Mouse (Mus musculus): ENCODE measurements around the gene Gabbr1. TPM values are rescaled to one million over a fixed set of nuclear protein-coding genes. Genes with fewer than 3 reads are reported as not detected.
A peak's percentile ranks its signal among the peaks of the same experiment; 100 is the strongest.

Gene Gabbr1
- total RNA-seq, 1 experiment from 2014 or later, result 1.3 TPM

DNA sequence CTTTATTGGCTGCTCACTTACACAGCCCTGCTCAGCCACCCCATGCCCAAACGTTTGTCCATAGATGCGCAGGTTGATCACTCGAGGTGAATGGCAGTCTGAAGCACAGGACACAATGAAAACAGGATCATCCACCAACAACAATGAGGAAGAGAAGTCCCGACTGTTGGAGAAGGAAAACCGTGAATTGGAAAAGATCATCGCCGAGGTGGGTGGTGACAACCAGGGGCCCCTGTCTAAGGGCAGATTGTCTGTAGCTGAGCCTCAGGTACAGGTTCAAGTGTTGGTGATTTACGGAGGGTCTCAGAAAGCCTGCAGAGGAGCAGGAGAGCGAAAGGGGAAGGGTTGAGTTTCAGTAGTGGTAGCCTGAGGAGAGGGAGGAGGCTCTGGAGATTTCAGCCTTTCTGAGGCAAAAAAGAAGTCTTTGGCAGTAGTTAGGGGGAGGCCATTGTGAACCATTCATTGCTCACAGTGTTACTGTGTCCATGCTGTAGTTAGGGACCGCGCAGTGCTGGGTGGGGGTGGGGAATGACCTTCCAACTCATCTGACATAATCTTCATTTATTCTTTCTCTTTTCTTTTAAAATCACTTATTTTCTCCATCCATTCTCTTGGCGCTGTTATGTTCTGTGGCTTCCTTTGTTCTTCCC lies 26.4 kb downstream of the Gabbr1 start:
- ATAC-seq (replicated peaks; ENCODE audit: low read depth, poor library complexity, severe bottlenecking), result no peak

DNA sequence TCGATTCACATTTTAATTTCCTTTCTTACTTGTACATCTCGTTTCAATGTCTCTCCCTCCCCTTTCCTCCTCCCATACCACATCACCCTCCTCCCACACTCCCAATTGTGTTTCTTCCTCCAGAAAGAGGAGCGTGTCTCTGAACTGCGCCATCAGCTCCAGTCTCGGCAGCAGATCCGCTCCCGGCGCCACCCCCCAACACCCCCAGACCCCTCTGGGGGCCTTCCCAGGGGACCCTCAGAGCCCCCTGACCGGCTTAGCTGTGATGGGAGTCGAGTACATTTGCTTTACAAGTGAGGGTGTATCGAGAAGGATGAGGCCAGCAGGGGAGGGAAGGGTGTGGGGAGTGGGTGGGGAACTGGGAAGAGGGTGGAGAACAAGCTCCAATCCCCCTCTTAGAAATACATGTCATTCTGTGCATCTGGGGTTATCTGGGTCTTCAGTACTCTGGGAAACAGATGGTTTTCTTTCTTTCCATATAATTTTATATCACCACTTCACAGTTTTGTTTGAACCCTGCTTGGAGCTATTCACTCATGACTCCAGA lies 27.0 kb downstream of the Gabbr1 start:
- no peak for ATAC-seq (replicated peaks; ENCODE audit: low read depth, poor library complexity, severe bottlenecking)

DNA sequence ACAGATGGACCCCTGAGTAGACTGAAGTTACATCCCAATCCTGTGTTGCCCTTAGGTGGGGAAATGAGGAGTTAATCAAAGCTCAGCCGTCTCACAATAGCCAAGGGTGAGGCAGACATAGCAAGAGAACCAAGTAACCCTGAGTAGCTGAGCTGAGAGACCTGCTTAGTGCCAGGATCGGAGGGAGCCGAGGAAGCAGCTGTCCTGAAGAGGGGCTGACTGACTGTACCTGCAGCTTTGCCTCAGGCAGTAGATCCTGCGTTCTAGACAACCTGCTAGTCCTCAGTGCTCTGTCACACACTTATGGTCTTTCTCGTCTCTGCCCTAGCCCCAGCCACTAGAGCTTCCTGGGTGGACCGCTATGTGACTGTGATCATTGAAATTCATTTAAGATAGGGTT lies 29.4 kb downstream of the Gabbr1 start:
- no peak for ATAC-seq (replicated peaks; ENCODE audit: low read depth, poor library complexity, severe bottlenecking)

DNA sequence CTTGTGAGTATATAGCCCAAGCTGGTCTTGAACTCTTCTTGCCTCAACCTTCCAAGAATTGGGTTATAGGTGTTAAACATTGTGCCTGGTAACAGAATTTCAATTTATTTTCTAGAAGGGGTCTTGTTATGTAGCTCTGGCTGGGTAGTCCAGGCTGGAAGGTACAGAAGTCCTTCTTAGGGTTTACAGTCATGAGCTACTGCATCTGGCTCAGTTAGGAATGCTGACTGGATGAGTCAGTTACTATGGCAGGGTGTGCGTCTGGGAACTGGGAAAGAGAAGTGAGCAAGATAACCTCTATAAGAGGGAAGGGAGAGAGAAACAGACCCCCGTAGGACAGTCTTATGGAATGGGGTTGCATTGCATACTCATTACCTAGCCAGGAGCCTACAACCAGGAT lies 30.0 kb downstream of the Gabbr1 start:
- no peak for ATAC-seq (replicated peaks; ENCODE audit: low read depth, poor library complexity, severe bottlenecking)

DNA sequence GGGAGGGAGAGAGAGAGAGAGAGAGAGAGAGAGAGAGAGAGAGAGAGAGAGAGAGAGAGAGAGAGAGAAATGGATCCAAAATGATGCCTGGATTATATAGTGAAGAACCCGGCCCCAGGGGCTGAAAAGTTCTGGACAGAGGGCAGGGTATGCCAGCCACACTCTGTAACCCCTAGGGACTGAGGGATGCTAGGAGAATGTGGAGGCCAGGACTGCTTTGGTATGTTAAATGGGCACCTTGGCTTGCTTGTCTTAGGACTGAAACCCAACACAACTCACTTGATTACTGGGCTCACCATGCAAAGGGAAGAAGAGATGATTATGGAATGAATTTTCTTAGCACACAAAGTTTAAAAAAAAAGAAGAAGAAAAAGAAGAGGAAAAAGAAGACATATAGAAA lies 32.4 kb downstream of the Gabbr1 start:
- no peak for ATAC-seq (replicated peaks; ENCODE audit: low read depth, poor library complexity, severe bottlenecking)

DNA sequence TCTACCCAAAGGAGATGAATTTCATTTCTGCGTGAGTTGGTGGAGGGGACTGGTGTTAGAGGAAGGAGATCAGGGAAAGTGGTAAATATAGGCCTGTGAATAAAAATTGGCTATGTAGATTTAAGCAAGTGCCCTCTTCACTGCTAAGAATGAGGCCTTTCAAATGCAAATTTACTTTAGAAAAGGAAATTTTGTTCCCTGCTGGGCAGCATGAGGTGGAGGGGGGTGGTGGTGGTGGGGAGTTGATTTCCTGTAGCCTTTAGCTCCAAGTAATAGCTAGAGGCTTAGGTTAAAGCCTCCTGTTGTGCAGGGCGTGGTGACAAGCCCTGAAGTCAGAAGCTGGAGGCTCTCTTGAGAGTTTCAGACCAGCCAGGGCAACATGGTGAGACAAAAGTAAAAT lies 33.2 kb downstream of the Gabbr1 start:
- ATAC-seq (replicated peaks; ENCODE audit: low read depth, poor library complexity, severe bottlenecking), result no peak

DNA sequence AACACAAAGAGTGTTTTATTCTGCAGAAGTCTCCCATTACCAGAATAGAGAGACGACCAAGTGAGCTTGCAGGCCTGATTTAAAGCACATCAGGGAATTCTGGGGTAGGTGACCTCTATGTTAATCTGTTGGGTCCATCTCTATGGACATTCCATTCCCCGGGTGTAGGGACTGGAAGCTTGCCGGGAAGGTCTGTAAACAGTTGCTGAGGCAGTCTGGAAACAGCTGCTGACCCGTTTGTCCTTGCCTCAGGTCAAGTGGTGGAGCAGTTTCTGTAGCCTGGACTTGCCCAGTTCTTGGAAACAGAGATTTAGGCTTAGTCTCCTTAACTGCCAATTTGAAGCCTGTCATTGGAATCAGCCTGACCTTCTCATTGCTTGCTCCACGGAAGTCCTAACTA lies 34.4 kb downstream of the Gabbr1 start:
- no peak for ATAC-seq (replicated peaks; ENCODE audit: low read depth, poor library complexity, severe bottlenecking)

DNA sequence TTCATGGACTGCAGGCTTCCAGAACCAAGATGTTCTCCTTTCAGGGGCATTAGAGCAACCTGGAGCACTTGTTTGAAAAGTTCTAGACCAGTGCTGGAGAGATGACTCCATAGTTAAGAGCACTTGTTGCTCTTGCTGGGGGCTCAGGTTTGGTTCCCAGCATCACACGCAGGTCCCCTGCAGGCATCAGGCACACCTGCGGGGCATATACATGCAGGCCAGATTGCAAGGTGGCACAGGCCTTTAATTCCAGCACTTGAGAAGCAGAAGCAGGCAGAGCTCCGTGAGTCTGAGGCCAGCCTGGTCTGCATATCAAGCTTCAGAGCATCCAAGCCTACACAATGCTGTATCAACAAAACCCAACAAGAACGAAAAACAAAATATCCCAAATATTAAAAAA lies 35.9 kb downstream of the Gabbr1 start:
- no peak for ATAC-seq (replicated peaks; ENCODE audit: low read depth, poor library complexity, severe bottlenecking)

DNA sequence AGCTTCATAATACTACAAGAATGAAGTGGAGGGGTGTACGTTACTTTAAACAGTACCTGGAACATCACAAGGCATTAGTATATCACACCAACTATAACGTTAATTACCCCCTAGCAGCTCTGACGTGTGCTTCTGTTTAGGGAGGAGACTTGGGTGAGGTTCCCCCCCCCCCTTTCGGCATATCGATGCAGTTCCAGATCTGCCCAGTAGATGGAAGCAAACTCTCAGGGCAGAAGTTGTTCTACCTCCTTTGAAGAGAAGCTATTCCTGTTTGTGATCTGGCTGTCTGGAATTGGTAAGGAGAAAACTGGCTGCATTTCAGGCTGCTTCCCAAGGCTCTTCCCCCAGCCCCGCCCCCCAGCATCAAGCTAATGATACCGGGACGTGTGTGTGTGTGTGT lies 37.6 kb downstream of the Gabbr1 start:
- ATAC-seq (replicated peaks; ENCODE audit: low read depth, poor library complexity, severe bottlenecking), result peak; percentile 97

DNA sequence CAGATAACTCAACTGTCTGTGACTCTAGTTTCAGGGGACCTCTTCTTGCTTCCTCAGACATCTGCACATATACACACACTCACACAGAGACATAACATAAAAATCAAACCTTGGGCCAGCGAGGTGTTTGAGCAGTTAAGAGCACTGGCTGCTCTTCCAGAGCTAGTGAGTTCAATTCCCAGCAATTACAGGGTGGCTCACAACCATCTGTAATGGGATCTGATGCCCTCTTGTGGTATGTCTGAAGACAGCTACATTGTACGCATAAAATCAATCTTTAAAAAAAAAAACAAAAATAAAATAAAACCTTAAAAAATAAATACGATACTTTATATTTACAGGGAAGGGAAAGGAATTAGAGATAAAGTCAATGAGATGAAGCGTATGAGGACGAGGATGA lies 38.9 kb downstream of the Gabbr1 start:
- ATAC-seq (replicated peaks; ENCODE audit: low read depth, poor library complexity, severe bottlenecking), result no peak

DNA sequence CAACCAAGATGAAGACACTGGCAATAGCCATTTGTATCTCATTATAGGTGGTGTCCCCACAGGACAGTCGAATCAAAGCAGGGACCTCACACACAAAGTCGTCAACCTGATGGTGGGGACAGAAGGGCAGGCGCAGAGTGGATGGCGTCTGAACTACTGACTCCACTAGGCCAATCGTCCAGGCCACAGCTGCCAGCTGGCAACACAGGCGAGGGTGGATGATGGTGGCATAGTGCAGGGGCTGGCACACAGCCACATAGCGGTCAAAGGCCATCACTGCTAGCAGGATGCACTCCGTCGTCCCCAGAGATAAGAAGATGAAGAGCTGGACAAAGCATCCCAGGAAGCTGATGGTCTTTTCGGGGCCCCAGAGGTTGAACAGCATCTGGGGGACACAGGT lies 39.8 kb downstream of the Gabbr1 start:
- no peak for ATAC-seq (replicated peaks; ENCODE audit: low read depth, poor library complexity, severe bottlenecking)

DNA sequence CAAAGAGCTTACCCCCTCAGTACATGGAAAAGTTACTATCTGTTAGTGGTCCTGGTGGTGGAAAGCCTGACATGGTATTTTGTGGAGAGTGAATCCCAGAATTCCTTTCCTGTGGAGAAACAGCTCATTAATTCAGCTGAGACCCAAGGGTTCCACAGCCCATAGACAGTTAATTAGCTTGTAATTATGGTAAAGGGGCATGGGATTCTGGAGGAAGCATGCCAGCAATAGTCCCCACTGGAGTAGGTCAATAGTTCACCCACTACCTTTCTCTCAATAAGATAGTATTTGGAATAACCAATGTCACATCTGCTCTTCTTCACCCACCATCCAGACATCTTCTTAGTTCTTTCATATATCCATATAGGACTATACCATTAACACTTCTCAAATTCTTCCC lies 42.6 kb downstream of the Gabbr1 start, which contains the start of gene Olfr90:
Gene Olfr90, minus strand, starts transcription at position 101 of the 400 bp plus-strand sequence.
- no peak for ATAC-seq (replicated peaks; ENCODE audit: low read depth, poor library complexity, severe bottlenecking)

DNA sequence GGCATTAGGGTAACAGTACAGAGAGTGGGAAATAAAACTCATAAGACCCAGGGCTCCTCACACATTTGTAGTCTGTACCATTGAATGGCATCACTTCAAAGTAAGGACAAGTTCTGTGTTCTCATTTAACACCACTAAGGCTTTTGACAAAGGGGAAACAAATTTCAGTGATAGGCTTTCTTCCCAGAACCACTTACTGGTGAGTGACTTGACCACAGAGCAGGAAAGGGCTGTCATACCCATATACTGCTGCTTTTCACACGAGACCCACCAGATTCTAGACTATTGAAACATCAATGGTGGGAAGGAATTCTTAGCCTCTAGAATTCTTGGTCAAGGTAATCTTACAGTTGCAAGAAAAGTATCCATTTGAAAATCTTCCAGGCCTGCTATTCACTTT lies 46.4 kb downstream of the Gabbr1 start:
- peak; percentile 84 for ATAC-seq (replicated peaks; ENCODE audit: low read depth, poor library complexity, severe bottlenecking)

DNA sequence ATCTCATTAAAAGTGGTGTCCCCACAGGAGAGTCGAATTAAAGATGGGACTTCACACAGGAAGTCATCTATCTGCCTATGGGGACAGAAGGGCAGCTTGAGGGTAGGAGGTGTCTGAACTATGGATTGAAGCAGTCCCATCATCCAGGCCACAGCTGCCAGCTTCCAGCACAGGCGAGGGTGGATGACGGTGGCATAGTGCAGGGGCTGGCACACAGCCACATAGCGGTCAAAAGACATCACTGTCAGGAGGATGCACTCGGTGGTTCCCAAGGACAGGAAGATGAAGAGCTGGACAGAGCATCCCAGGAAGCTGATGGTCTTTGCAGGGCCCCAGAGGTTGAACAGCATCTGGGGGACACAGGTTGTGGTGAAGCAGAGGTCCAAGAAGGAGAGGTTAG lies 47.5 kb downstream of the Gabbr1 start:
- no peak for ATAC-seq (replicated peaks; ENCODE audit: low read depth, poor library complexity, severe bottlenecking)

DNA sequence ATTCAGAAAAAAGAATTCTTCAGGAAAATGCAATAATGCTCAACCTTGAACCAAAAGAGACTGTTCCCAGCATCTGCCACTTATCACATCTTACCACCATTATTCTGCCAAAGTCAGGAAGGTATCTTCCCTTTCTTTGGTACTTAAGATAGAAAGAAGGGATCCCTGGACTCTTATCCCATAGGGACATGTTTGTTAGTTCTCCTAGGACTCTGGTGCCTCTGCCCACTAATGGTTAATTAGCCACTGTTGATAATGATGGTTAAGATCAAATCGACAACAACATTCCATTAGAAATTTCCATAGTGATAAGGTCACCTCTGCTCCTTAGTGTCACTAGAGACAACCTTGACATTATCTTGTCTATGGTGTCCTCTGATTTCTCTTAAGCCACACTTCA lies 52.4 kb downstream of the Gabbr1 start, which contains the start of gene Olfr91:
Gene Olfr91, minus strand, starts transcription at position 101 of the 400 bp plus-strand sequence.
- ATAC-seq (replicated peaks; ENCODE audit: low read depth, poor library complexity, severe bottlenecking), result no peak

DNA sequence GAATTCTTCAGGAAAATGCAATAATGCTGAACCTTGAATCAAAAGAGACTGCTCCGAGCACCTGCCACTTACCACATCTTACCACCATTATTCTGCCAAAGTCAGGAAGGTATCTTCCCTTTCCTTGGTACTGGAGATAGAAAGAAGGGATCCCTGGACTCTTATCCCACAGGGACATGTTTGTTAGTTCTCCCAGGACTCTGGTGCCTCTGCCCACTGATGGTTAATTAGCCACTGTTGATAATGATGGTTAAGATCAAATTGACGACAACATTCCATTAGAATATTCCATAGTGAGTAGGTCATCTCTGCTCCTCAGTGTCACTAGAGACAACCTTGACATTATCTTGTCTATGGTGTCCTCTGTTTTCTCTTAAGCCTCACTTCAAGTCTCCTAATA lies 74.2 kb downstream of the Gabbr1 start, which contains the start of gene Olfr92:
Gene Olfr92, minus strand, starts transcription at position 101 of the 400 bp plus-strand sequence.
- ATAC-seq (replicated peaks; ENCODE audit: low read depth, poor library complexity, severe bottlenecking), result no peak

Other genes with a start within 250 kb of the Gabbr1 start
- not detected in 2 replicates for gene H2-M10.6, start 233.8 kb upstream of the Gabbr1 start, total RNA-seq (2017)
- 10.8 and 18.0 TPM in 2 replicates for gene Trim26, start 208.8 kb upstream of the Gabbr1 start, total RNA-seq (2017)
- 0.18 TPM in 1 of 2 replicates, not detected in the other for gene Trim15, start 178.8 kb upstream of the Gabbr1 start, total RNA-seq (2017)
- gene Trim10, start 176.4 kb upstream of the Gabbr1 start, total RNA-seq (2017), result 4.3 and 8.9 TPM in 2 replicates
- gene Trim40, start 155.8 kb upstream of the Gabbr1 start, total RNA-seq (2017), result not detected in 2 replicates
- not detected in 2 replicates for gene Trim31, start 147.8 kb upstream of the Gabbr1 start, total RNA-seq (2017)
- 0.05 TPM in 1 of 2 replicates, not detected in the other for gene Rnf39, start 103.0 kb upstream of the Gabbr1 start, total RNA-seq (2017)
- 41.4 and 79.0 TPM in 2 replicates for gene Ppp1r11, start 94.2 kb upstream of the Gabbr1 start, total RNA-seq (2017)
- 35.6 and 37.3 TPM in 2 replicates for gene Znrd1, start 87.4 kb upstream of the Gabbr1 start, total RNA-seq (2017)
- 7.8 and 9.0 TPM in 2 replicates for gene Znrd1as, start 87.4 kb upstream of the Gabbr1 start, total RNA-seq (2017)
- not detected in 2 replicates for gene 2410137M14Rik, start 64.7 kb upstream of the Gabbr1 start, total RNA-seq (2017)
- gene H2-M5, start 56.4 kb upstream of the Gabbr1 start, total RNA-seq (2017), result not detected in 2 replicates
- 1.1 and 2.9 TPM in 2 replicates for gene Zfp57, start 44.8 kb upstream of the Gabbr1 start, total RNA-seq (2017)
- gene Mog, start 22.6 kb upstream of the Gabbr1 start, total RNA-seq (2017), result not detected in 2 replicates
- not detected in 2 replicates for gene Olfr90, start 42.5 kb downstream of the Gabbr1 start, total RNA-seq (2017)
- not detected in 2 replicates for gene Olfr91, start 52.3 kb downstream of the Gabbr1 start, total RNA-seq (2017)
- gene Olfr92, start 74.1 kb downstream of the Gabbr1 start, total RNA-seq (2017), result not detected in 2 replicates
- not detected in 2 replicates for gene Olfr93, start 115.5 kb downstream of the Gabbr1 start, total RNA-seq (2017)
- gene Ubd, start 147.9 kb downstream of the Gabbr1 start, total RNA-seq (2017), result 0.24 TPM in 1 of 2 replicates, not detected in the other
- not detected in 2 replicates for gene Olfr94, start 155.0 kb downstream of the Gabbr1 start, total RNA-seq (2017)
- not detected in 2 replicates for gene Olfr95, start 167.2 kb downstream of the Gabbr1 start, total RNA-seq (2017)
- not detected in 2 replicates for gene Olfr96, start 174.2 kb downstream of the Gabbr1 start, total RNA-seq (2017)
- gene Olfr97, start 191.4 kb downstream of the Gabbr1 start, total RNA-seq (2017), result not detected in 2 replicates
- gene Olfr98, start 217.8 kb downstream of the Gabbr1 start, total RNA-seq (2017), result not detected in 2 replicates
- 20.5 and 23.4 TPM in 2 replicates for gene H2-M3, start 224.3 kb downstream of the Gabbr1 start, total RNA-seq (2017)
- 1.8 TPM in 1 of 2 replicates, not detected in the other for gene Olfr99, start 237.5 kb downstream of the Gabbr1 start, total RNA-seq (2017)

All from common myeloid progenitor, adult 5-6 weeks (primary cell).